Mouse (Mus musculus) cerebellum, adult 2 months (tissue): ENCODE data around the gene Aox2. TPM values are rescaled to one million over a fixed set of nuclear protein-coding genes. Genes with fewer than 3 reads are reported as not detected.
A peak's percentile ranks its signal among the peaks of the same experiment; 100 is the strongest.

ENCODE experiments used
- DNase-seq, 2 experiments: peaks; one replicate each; pipeline ENCODE4 v3.0.0; 2021
- H3K27ac ChIP-seq: fragments of 200-500 bp; 2 replicates; pipeline ENCODE4 v1.5.1; 2012; ENCODE audit warnings: low read length, control low read depth, inconsistent platforms; ENCODE audit not compliant: insufficient read depth
- H3K27me3 ChIP-seq: fragments of 200-500 bp; 2 replicates; pipeline ENCODE4 v1.6.1; 2012; ENCODE audit warnings: inconsistent platforms, mild to moderate bottlenecking, low read length, moderate library complexity; ENCODE audit not compliant: control insufficient read depth, insufficient read depth
- H3K4me1 ChIP-seq: fragments of 200-500 bp; 2 replicates; pipeline ENCODE4 v1.6.1; 2011; ENCODE audit warnings: low read length; ENCODE audit not compliant: control insufficient read depth, insufficient read depth
- H3K4me3 ChIP-seq: fragments of 200-500 bp; replicated peaks from 2 replicates; pipeline ENCODE3; 2011; ENCODE audit warnings: mild to moderate bottlenecking, low read depth, low read length, control low read depth; ENCODE audit not compliant: insufficient read depth
- CTCF ChIP-seq: fragments of 200-500 bp; IDR thresholded peaks from 2 replicates; pipeline ENCODE4 v1.5.1; 2011; ENCODE audit warnings: low read depth, mild to moderate bottlenecking, control low read depth, low read length, moderate library complexity, borderline replicate concordance; ENCODE audit not compliant: insufficient read depth
- POLR2A ChIP-seq: fragments of 200-500 bp; IDR thresholded peaks from 2 replicates; pipeline ENCODE4 v1.6.1; 2011; ENCODE audit warnings: low read length, control low read depth, borderline replicate concordance; ENCODE audit not compliant: insufficient read depth
- WGBS: fragments of 180-500 bp; shearing (Covaris S2); methylation state at CpG from one replicate; pipeline ENCODE4 v1.1.7; 2018; 5-methylcytosine and 5-hydroxymethylcytosine counted together
- polyA plus RNA-seq: library from polyadenylated mRNA; depleted of rRNA; stranded (reverse); fragments of >200 nt; gene quantifications from 2 replicates; pipeline ENCODE4 v1.2.3, GENCODE M21; 2012

Aox2 gene
- polyA plus RNA-seq, 1 experiment = 0.03 TPM

DNA sequence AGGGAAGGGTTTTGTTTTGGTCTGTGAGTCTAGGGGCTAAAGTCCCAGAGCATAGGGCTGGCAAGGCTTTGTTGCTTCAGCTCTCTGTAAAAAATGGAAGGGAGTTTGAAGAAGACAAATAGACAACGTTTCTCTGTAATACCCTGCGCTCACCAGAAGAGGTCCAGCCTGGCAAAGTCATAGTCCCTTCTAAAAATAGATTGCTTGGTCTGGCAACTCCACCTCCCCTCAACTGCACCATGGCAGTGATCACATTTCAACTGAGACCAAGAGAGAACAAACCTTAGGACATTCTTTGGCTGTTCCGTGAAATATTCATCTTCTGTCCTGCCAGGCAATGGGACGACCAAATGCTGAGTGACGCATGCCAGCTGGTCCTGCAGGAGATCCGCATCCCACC is 37.8 kb upstream of the Aox2 start:
- H3K27me3 ChIP-seq = no peaks in the 10 kb centered on the region
- H3K27ac ChIP-seq = no peak overlapping the region
- 44% methylated on average over 6 of the region's 6 CpGs for WGBS
- TF ChIP-seq CTCF = 0 out of 2 replicates have a peak, but pooled peaks have one; percentile 8
- TF ChIP-seq POLR2A = no peak
- H3K4me1 ChIP-seq = no peaks in the 10 kb centered on the region
- H3K4me3 ChIP-seq = no peak overlapping the region
- no peak for DNase-seq

DNA sequence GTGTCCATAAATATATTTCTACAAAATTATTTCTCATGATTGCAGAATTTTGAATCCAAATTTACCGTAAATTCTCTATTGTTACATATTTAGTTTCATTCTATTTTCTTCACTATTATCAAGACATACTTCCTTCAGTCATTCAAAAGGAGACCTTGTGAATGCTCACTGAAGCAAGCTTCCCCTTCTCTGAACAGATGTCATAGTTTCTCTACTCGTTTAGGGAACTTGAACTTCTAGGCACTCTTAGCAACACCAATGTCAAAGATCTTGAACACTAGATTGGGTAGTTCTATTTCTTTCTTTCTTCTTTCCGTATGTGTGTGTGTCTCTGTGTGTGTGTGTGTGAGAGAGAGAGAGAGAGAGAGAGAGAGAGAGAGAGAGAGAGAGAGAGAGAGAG is 33.6 kb upstream of the Aox2 start:
- Histone ChIP-seq H3K4me3 (no peak overlapping the region), H3K4me1 (no peaks in the 10 kb centered on the region), H3K27me3 (no peaks in the 10 kb centered on the region), H3K27ac (no peak overlapping the region)
- TF ChIP-seq CTCF (no peak), POLR2A (no peak)
- DNase-seq = no peak
- 75% methylated on average over 3 of the region's 3 CpGs for WGBS

- Histone ChIP-seq H3K4me1 (no peaks in the 10 kb centered on the region), H3K4me3 (no peak overlapping the region), H3K27me3 (no peaks in the 10 kb centered on the region), H3K27ac (no peak overlapping the region)
- DNase-seq = no peak
- 64% methylated on average over 1 of the region's 1 CpGs for whole genome bisulfite sequencing
- TF ChIP-seq POLR2A (no peak), CTCF (no peak)
Measured at GRCm38 (mm10) chr1:58248518-58248917, 29.6 kb upstream of the Aox2 start.

DNA sequence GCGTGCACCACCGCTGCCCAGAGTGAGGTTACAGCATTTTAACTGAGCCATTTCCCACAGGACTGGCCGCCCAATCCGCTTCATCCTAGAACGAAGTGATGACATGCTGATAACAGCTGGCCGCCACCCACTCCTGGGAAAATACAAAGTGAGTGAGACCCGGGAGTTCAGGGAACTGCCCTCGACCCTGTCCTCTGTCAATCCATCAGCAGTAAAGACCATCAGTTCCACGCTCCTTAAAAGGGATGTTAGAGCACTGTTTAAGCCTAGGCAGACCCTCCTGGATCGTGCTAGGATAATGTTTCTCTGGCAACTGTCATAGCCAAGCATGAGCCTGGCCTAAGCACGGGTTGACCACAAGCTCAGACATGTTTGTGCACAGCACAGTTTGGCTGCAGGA is 24.7 kb upstream of the Aox2 start:
- Histone ChIP-seq H3K27me3 (no peaks in the 10 kb centered on the region), H3K4me3 (no peak overlapping the region), H3K4me1 (no peaks in the 10 kb centered on the region), H3K27ac (no peak overlapping the region)
- TF ChIP-seq CTCF = no peak
- WGBS = 73% methylated on average over 11 of the region's 11 CpGs
- DNase-seq = no peak

DNA sequence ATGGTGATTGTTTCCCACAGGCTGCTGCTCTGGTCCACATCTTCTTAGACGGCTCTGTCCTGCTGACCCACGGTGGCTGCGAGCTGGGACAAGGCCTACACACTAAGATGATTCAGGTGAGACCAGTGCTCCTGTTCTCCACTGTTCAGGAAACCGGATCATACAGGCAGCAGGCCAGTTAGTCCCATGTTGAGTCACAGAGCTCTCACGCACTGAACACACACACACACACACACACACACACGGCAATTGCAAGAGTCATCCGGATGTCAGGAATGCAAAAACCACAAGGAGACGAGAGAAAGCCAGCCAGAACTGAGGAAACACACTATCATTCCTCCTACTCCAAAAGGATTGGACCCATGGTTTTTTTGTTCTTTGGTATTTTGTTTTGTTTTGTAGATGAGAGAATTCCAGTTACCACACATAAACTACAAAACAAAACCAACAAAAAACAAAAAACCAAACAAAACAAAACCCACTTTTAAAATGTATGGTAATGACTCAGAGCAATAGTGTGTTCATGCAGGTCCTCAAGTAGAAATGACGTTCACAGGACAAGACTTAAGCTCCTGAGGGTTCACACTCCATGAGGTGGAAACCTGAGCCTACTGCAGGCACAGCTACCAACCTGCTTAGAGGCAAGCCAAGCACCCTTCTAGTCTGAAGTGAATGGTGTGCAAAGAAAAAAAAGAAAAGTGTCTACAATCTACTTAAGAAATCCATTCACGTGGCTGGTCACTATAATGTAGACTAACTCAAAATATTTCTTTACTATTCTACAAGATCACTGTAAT is 20.7 kb upstream of the Aox2 start:
- DNase-seq = no peak
- TF ChIP-seq POLR2A = no peak
- no peak for TF ChIP-seq CTCF
- H3K27me3 ChIP-seq = no peaks in the 10 kb centered on the region
- no peaks in the 10 kb centered on the region for H3K4me1 ChIP-seq
- no peak overlapping the region for H3K4me3 ChIP-seq
- WGBS = 78% methylated on average over 10 of the region's 10 CpGs
- no peak overlapping the region for H3K27ac ChIP-seq

DNA sequence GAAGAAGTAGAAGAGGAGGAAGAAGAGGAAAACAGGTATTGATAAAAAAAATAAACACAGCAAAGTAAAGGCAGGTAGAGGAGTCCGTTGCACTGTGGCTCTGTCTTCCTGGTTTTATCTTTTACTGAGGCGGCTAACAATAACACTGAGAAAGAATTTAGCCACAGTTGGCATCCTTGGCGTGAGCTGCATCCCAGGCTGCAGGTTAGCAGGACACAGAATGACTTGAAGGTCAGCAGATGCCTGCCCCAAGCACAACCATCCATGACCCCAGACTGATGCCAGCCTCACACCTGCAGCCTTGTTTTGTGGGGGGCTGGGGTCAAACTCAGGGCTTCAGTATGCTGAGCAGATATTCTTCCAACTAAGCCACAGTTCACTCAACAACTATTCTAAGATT is 17.8 kb upstream of the Aox2 start:
- Histone ChIP-seq H3K27ac (no peak overlapping the region), H3K27me3 (no peaks in the 10 kb centered on the region), H3K4me1 (no peaks in the 10 kb centered on the region), H3K4me3 (no peak overlapping the region)
- TF ChIP-seq CTCF (no peak), POLR2A (no peak)
- 73% methylated on average over 3 of the region's 3 CpGs for WGBS
- no peak for DNase-seq

- Histone ChIP-seq H3K27me3 (no peaks in the 10 kb centered on the region), H3K4me3 (no peak overlapping the region), H3K4me1 (no peaks in the 10 kb centered on the region), H3K27ac (no peak overlapping the region)
- DNase-seq = no peak
- TF ChIP-seq CTCF (no peak), POLR2A (no peak)
- 92% methylated on average over 2 of the region's 2 CpGs for WGBS
Measured at GRCm38 (mm10) chr1:58268231-58268630, 9.9 kb upstream of the Aox2 start.

- Histone ChIP-seq H3K4me1 (no peaks in the 10 kb centered on the region), H3K27me3 (no peaks in the 10 kb centered on the region), H3K4me3 (no peak overlapping the region), H3K27ac (no peak overlapping the region)
- WGBS = 64% methylated on average over 6 of the region's 6 CpGs
- TF ChIP-seq CTCF (no peak), POLR2A (no peak)
- DNase-seq = peak; percentile 16 to 25
Measured at GRCm38 (mm10) chr1:58270807-58271569, 7.1 kb upstream of the Aox2 start.
